Mouse (Mus musculus) c-Kit-positive CD71-negative TER-119-negative erythroid progenitor cells, embryonic 14.5 days (primary cell): ENCODE measurements at regions not wholly inside any gene's neighbourhood (a gene's known extent, or its start where the extent isn't known, plus 50 kb on each side); places are given as distances from the start of the nearest gene placed in this dataset.

ENCODE experiments used
- DNase-seq: peaks from one replicate; pipeline ENCODE4 v3.0.0-alpha.2; 2013; ENCODE audit warnings: low read depth

DNA sequence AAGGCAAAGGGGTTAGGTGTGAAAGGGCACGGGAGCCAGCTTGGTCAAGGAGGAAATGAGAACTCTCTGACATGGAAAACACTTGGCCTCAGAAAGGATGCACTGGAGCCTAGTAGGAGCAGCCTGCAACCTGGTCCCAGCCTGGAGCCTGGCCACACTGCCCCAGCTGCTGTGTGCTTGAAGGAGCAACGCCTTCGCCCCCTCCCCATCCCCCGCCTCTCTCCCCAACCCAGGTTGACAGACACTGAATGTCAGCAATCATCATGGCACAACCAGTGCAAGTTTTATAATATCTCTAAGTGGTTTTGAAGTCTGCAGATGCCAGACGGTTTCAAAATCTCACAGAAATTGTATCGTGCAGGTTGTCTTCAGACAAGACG, 417.6 kb downstream of the Cmpk2 start:
- no peak for DNase-seq

DNA sequence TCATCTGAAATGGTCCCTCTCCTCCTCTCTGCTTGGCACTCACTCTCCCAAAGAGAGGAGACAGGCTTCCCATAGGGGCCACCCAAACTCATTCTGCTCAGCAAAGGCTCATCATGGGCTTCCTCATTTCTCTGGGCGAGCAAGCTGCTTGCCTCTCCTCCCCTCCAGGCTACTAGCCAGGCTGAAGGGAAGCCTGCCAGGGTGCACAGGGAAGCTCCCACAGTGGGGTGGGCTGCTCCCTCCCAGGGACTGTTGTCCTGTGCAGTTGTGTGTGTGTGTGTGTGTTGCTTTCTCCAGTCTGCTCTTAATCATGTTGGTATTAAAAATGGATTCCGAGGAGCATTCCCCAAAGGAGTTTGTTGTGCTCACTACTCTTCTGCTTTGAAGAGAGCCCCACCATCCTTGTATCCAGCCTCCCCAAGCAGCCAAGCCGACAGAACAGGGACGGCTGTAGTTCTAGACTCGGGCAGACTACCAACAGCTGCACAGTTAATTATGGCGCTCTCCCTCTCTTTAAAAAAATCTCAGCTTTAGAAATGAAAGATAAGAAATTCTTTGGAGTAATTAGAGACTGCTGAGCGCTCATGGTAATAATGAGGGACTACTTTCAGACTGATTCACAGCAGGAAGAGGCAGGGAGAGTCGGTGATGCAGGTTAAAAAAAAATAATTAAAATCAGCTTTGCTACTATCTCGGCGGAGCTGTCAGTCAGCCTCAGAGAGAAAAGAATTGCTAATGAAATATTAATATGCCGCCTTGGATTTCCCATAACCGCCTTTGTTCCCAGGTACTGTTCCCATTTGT, 417.0 kb downstream of the Cmpk2 start:
- DNase-seq, result no peak

DNA sequence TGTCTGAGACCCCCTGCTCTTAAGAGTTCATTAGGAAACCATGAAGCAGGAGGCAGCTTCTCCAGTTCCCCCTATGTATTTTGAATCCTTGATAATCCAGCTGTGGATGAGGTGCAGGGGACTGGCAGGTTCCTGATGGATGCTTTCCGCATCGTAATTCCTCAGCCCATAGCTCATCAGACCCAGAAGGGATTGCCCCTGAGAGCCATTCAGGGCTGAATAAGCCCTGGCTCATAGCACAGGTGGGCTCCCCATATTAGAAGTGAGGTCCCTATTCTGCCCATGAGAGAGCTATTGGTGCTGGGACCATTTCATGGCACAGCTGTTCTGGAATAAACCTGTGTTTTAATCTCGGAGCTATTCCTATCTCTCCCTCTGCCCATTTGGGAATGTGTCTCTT, 416.1 kb downstream of the Cmpk2 start:
- no peak for DNase-seq

DNA sequence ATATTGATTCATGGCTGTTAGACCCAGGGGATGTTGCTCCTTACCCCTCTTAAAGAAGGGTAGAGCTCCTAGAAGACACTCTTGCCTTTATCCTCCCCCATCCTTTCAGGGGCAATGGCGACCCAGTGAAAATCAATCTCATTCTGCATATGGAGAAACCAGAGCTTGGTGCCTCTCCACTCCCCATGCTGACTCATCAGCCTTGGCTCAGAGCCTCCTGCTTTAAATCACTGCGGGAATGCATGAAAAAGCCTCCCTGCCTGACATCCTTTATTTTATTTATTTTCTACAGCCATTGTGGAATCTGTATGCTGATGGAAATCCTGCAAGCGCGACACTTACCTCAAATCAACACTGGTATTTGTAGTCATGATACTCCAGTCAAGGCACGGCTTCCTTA, 415.2 kb downstream of the Cmpk2 start:
- DNase-seq, result no peak

DNA sequence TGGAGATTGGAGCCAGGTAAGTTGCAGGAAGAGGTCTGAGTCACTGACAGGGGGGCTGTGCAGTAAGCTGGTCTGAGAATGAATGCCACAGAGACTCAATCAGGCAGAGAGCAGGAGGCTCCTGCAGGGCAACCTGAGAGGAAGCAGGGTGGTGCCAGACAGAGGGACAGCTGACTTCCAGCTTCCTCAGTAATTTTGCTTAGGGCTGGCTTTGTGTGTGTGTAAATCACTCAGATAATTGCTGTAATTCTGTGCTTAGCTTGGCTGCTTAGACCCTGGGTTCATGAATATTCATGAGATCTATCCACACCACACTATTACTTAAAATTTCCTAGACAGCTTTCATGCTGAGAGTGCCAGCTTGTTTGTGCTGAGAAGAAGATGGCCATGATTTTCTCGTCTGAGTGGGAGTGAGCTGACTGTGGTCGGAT, 408.7 kb downstream of the Cmpk2 start:
- no peak for DNase-seq

DNA sequence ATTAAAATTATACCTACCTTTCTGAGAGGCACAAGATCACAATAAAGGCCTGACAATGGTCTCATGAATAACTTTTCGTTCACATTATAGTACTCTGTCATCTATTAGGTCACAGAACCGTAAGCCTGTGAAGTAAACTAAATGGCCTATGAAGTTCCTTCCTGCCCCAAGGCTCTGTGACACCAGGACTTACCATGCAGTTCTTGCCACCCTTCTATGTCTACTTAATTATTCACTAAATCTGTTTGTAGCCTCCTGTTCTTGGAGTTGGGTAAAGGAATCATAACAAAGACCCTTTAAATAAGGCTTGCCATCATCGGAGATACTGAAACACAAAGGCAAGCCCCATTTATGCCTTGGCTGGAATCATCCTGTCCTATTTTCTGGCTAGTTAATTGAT, 408.3 kb downstream of the Cmpk2 start:
- no peak for DNase-seq

DNA sequence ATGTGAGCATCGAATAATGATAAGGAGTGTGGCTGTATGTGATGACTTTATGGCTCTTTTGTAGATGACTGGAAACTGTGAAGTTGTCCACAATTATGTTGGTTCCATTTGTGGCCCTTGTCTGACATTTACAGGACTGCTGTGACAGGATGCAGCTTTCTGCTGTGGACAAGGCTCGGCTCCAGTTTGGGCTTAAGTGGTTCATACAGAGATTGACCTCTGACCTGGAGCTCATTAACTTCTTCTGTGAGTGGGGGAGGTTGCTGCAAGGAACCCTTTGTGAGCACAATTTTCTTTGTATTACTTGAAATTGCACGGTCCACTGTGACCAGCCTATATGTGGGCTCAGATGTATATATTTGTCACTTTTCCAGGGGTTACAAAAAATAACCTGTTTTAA, 403.5 kb downstream of the Cmpk2 start:
- DNase-seq, result no peak

DNA sequence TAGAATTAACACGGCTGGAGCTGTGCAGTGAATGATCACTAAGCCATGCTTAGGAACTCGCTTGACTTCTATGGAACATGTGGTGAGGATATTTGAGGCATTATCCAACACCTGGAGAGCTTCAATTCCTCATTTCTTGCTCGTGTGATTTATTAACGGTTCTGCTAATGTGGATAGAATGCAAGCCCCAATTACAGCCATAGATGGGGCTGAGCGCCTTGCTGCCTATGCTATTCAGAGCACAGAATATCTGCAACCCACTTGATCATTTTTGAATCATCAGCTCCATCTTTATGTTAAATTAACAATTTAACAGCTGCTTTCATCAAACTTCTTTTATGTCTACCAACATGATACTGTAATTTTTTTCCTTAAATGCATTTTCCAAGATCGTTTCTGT, 398.7 kb downstream of the Cmpk2 start:
- DNase-seq, result no peak

DNA sequence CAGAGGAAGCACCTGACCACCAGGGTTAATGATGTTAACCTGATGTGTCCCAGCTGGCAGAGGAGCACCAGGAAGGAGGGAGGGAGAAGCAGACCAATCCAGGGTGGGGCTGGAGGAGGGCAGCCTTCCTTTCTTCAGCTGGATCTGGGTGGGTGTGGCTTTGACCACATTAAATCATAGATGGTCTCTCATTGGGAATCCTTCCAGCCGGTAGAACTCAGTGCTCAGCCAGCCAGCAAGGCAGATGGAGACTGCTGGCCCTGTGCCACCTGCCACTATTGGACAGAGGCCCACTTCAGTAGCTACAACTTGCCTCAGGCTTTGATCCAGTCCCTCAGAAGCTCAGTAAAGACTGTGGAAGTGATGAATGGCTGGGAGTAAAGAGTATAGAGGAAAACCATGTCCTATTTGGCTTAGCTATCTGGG, 386.1 kb downstream of the Cmpk2 start:
- DNase-seq, result no peak

DNA sequence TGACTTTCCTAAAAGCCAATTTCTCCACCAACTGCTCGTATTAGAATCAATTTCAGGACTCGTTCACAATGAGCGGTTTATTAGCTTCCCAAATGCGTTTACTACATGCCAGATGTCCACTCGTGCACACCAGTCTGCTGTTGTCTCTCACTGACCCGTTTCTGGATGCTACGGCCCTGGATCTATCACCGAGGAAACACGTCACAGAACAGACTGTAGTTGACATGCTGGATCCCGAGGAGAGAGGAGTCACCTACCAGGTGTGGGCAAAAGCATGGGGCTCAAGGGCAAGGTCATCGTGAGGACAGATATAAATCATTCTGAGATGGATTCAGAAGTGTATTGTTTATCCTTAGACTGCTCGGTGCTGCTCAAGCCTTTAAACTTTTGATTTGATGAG, 375.9 kb downstream of the Cmpk2 start:
- DNase-seq, result no peak

DNA sequence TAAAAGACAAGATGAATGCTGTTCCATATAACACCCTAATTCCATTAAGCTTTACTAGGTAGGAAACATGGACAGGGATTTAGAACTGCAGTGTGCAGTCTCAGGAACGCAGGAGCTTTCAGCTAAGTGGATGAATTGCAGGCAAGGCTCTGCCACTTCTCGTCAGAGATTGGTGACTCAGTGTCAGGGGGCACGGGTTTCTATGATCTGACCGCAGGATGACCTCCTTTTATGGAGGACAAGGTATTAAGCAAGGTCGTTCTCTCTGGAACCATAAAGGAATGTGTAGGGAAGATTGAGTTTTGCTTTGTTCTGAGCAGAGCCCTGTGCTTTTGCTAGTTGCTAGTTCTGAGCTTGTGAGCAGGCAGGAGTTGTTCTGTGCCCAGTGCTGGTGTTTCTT, 373.7 kb downstream of the Cmpk2 start:
- no peak for DNase-seq

DNA sequence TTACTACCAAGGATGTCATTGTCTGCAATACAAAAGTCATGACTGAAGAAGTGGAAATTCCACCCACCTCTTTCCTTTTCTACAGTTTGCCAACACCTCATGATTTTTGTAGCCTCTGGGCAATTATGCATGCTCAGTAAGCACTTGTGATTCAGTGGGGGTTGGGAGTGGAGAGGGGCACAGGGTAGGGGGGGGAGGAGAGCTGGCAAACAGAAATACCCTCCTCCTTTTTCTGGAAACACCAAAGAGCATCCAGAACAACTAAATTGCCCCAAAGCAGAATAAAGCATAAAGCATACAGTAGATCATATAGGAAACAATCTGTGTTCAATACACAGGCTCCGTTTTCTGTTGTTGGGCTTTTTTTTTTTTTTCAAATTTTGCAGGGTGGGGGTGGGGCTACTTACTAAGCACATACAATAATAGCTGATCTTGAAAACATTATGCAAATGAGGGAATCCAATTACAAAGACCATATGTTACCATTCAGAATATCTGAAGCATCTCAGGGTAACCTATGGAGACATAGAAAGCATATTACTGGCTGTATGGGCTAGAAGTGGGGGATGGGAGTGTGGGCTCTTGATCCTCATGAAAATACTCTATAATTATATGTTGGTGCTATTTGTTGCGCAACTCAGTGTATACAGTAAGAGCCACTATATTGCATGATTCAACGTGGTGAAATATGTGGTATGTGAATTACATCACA, 352.4 kb downstream of the Cmpk2 start:
- no peak for DNase-seq

DNA sequence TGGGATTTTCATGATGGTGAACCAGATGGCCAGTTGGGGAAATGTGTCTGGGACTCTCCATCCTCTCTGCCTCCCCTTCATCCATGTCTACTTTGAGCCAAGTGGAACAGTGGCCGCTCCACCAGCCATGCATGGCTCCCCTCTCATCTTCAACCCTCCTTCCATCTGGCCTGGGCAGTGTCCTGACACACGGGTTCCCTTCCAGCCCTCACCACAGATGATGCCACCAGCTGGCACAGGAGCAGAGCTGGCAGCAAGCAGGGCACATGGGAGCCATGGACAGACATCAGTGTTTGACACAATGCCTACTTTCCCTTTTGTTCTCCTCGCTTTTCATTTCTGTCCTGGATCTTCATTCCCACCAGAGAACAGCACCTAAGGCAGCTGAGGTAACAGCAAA, 348.9 kb downstream of the Cmpk2 start:
- DNase-seq, result no peak

DNA sequence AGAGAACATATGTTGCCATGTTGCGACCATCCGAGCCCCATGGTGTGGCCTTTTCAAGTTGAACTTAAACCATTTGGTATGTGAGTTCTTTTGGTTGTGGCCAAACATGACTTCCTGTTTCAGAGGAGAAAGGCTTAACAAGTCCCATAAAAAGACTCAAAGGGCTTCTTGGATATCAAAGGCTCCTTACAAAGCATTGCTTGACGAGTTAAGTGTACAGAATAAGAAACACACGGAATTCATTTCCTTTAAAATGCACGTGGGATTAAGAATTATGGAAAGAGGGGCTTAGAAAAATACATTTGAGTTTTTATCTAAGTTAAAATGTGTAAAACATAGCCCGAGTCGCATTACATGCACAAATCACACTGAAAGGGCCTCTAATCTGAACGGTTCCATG, 346.8 kb downstream of the Cmpk2 start:
- no peak for DNase-seq

DNA sequence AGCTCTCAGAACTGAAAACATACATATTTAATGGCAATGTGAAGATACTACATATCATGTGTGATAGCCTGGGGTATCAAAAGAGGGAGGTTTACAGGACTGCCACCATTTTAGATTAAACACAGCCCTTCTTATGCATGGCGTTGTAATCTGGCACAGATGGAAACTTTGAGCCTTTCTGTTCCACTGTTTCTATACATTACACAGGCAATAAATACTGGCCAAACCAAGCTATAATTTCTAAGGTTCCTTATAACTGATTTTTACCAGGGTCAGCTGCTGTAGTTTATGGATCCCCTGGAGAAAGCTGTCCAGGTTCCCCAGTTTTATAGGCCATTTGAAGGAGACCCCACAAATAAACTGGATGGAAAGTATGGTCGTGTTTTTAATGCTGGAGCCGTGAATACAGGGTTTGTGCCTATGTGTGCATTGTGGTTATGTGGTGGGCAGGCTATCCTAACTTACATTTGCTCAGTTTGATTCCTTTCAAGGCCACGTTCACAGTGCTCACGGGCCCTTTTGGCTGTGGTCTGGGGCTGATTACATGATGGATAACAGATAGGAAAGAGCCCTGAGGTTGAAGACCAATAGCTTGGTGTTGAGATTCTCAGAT, 341.7 kb downstream of the Cmpk2 start:
- DNase-seq, result no peak

DNA sequence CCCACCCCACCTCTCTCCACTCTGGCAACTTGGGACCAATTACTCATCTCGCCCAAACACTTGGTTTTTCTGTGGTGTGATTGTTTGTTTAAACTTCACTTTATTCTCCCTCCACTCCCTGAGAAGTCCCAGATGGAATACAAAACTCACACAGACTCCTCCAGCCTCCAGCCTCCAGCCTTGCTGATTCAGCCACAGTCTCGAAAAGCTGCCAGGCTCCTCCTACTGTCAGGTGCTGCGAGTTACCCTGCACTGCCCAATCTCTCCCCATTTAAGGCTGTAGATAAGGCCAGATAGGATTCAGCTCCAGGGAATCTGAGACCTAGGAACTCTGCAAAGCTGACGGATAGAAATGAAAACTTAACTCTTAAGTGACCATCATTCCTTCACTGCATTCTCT, 340.7 kb downstream of the Cmpk2 start:
- no peak for DNase-seq

DNA sequence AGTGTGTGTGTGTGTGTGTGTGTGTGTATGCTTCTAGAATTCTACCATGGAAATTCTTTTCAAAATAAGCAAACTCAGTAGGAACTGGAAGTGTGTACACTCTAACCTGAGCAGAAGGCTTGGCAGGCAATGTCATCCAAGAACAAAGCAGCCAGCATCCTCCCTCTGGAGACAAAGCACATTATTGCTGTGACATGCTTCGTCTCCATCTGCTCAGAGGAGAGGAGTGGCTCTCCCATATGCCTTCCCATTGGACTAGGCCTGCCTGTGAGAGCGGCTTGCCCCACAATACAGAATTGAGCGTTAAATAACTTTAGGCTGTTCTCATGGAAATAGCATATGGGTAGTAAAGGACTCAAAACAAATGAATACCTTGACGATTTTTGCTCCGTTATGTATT, 333.5 kb downstream of the Cmpk2 start:
- DNase-seq, result no peak

DNA sequence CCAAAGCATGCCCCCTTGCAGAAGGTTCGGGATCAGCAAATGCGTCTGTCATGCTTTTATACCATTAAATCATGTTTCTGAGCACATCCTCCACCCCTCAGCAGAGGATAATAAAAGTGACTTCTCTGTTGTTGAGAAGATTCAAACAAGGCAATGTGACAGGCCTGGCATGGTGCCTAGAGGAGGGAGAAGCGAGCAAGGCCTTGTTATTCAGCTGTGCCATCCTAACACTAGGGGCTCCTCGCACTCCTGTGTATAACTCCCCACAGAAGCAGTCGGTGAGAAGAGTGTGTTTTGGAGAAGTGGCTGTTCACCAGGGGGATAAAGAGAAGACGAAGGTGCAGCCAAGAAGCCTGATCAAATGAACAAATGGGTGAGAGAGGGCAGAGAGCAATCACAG, 330.3 kb downstream of the Cmpk2 start:
- no peak for DNase-seq

DNA sequence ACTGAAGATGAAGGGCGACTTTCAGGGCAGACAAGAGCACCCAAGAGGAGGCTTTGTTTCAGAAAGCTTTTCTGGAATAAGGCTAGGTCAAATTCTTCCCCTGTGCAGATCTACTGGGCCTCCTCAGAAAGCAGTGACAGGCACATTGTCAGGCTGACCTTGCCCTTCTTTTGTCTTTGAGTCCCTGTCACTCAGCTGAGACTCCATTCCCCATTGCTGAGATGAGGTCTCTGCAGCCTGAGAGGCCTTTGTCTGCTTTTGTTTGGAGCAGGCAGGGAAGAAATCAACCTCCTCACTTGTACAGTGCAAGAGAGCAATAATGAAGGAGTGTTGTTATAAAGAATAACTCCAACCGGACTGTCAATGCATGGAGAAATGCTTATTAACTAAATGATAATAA, 327.4 kb downstream of the Cmpk2 start:
- DNase-seq, result no peak

DNA sequence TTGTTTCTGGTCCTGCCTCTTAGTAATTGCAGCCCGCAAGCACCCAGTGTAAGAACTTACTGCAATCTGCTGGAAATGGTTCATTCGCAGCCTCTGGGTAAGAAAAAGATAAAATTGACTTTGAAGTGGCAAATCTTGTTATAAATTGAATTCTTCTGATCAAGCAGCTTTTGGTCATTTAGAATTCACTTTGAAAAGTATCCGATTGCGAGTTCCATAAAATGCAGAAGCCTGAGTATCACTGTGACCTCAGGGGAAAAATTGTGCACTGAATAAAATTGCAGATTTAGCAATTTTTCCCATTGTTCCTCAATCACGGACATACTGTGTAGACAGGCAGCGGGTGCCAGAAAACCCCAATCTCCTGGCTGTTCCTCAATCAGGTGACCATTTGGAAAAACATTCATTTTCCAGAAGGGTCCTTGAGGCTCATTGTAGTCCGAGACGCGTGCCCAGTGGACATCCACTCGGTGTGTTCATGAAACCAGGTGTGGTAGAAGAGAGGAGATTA, 320.4 kb downstream of the Cmpk2 start:
- DNase-seq, result no peak

DNA sequence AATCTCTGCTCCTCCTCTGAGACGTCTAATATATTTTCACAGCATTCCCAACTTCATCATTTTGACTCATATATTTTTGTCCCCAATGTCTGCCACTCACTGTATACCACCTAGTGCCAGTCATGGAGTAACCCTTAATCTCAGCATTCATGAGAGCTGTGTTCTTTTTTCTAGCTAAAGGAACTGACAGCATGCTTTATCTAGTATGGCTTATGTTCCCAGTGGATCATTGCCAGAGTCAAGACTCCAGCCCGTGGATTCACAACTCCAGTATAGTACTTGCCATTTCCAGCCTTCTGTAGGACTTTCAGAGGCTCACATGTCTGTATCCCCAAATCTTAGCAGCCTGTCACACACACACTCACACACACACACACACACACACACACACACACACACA, 316.5 kb downstream of the Cmpk2 start:
- no peak for DNase-seq

DNA sequence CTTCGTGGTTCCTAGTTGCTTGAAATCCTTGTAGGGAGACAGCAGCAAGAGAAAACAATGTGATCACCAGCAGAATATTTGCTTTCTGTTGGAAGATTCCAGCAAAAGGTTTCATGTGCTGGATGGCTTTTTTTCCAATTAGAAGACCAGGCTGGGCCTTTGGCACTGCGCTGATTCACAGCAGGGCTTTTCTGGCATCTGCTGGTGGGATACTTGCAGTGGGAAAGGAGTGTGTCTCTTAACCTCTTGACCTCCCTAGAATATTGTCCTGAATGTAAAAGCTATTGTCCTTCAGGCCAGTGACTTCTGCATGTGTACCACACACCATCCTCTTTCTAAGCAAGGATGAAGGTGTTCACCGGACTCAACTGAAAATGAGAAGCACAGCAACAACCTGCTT, 315.4 kb downstream of the Cmpk2 start:
- DNase-seq, result no peak

DNA sequence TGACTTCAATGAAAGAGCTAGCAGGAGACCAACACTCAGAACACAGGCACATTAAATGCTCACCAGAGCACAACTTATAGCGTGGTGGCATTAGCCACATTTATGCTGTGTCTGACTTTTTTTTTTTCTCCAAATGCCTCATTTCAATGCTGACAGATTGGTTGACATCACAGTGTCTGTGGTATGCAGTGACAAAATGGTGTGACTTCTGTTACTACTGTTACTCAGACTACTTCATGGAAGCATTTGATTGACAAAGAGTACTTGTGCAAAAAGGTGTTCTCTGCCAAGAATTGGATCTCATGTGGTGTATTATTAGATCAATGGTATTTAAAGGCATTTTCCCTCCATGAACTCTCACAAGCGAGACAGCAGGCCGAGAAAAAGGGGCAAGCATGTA, 314.8 kb downstream of the Cmpk2 start:
- no peak for DNase-seq
